Mouse (Mus musculus) ES-E14 (cell line): Measurements from ENCODE around the gene Zbed6.

Source experiments
- CHD2 ChIP-seq: IDR thresholded peaks from 2 replicates; pipeline ENCODE4 v1.6.1; 2014; ENCODE audit warnings: mild to moderate bottlenecking, low read depth, low read length, inconsistent platforms
- HCFC1 ChIP-seq: IDR thresholded peaks from 2 replicates; pipeline ENCODE4 v1.6.1; 2012; ENCODE audit warnings: low read length, inconsistent platforms, borderline replicate concordance; ENCODE audit not compliant: insufficient read depth
- MAFK ChIP-seq: IDR thresholded peaks from 2 replicates; pipeline ENCODE4 v1.6.1; 2014; ENCODE audit warnings: mild to moderate bottlenecking, low read depth, low read length, inconsistent platforms; ENCODE audit not compliant: insufficient read depth
- ZNF384 ChIP-seq: IDR thresholded peaks from 2 replicates; pipeline ENCODE4 v1.6.1; 2012; ENCODE audit warnings: low read depth, low read length, inconsistent platforms

DNA sequence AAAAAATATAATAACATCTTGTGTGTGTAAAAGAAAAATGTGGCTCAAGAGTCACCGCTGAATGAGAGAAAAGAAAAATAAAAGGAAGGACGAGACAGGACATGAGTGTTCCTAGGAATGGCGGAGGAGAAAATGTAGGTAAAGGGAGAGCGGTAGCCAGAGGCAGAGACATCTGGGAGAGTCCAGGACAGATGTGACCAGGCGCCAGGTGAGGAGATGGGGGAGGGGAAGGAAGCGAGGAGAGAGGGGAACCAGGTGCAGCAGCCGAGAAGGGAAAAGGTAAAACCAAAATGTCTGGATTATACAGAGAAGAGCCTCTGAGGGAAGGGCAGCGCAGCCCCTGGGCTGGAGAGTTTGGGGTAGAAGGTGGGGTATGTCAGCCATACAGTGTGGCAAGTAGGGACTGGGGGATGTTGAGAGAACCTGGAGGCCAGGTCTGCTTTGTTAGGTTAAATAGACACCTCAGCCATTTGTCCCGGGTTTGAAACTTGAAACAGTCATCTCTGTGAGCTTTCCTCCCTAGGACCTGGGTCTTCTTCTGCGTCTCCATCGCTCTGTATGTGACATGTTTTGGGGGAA is 32.9 kb upstream of the Zbed6 start:
- no peak for TF ChIP-seq MAFK
- no peak for TF ChIP-seq CHD2
- TF ChIP-seq HCFC1, result no peak
- TF ChIP-seq ZNF384, result no peak
